Mouse (Mus musculus) lung, embryonic 14.5 days (tissue): ENCODE measurements around the gene Trim41. TPM values are rescaled to one million over a fixed set of nuclear protein-coding genes. Genes with fewer than 3 reads are reported as not detected.
A peak's percentile ranks its signal among the peaks of the same experiment; 100 is the strongest.
"Not testable (repeated sequence)": the region's sequence is repeated elsewhere in the genome, so short reads cannot be mapped to it uniquely, and the experiment has no call there.

Source experiments
- ATAC-seq: fragments of 200-750 bp; cut with Nextera tagmentation; 2 replicates; pipeline ENCODE4 v1.8.0; 2017; ENCODE audit warnings: mild to moderate bottlenecking, moderate TSS enrichment, moderate library complexity; ENCODE audit not compliant: insufficient read depth
- DNase-seq: peaks from one replicate; pipeline ENCODE4 v3.0.0-alpha.2; 2015
- H3K27ac ChIP-seq: fragments of 300-500 bp; sonication (generic); 2 replicates; pipeline ENCODE4 v1.5.1; 2014; ENCODE audit warnings: low read depth, mild to moderate bottlenecking, moderate library complexity
- H3K27me3 ChIP-seq: fragments of 300-500 bp; sonication (generic); 2 replicates; pipeline ENCODE4 v1.6.1; 2014; ENCODE audit warnings: low read length, control low read depth; ENCODE audit not compliant: insufficient read depth
- H3K36me3 ChIP-seq: fragments of 300-500 bp; sonication (generic); 2 replicates; pipeline ENCODE4 v1.6.1; 2014; ENCODE audit warnings: control low read depth; ENCODE audit not compliant: insufficient read depth
- H3K4me1 ChIP-seq: fragments of 300-500 bp; sonication (generic); 2 replicates; pipeline ENCODE4 v1.6.1; 2014; ENCODE audit warnings: antibody characterized with exemption, control low read depth; ENCODE audit not compliant: insufficient read depth
- H3K4me2 ChIP-seq: fragments of 300-500 bp; sonication (generic); 2 replicates; pipeline ENCODE4 v1.6.1; 2014; ENCODE audit warnings: mild to moderate bottlenecking
- H3K4me3 ChIP-seq: fragments of 300-500 bp; sonication (generic); 2 replicates; pipeline ENCODE4 v1.5.1; 2014; ENCODE audit warnings: low read depth, low read length
- H3K9ac ChIP-seq: fragments of 300-500 bp; sonication (generic); 2 replicates; pipeline ENCODE4 v1.6.1; 2014
- H3K9me3 ChIP-seq: fragments of 300-500 bp; sonication (generic); 2 replicates; pipeline ENCODE4 v1.6.1; 2016; ENCODE audit warnings: low read depth, low read length, control low read depth
- CTCF ChIP-seq: IDR thresholded peaks from 2 replicates; pipeline ENCODE4 v1.5.1; 2016; ENCODE audit warnings: antibody characterized with exemption, low read depth
- WGBS: fragments of 180-500 bp; shearing (Covaris S2); extraction: QIAGEN DNeasy Blood & Tissue Kit; methylation state at CpG from one replicate; pipeline ENCODE4 v1.1.7; 2014; 5-methylcytosine and 5-hydroxymethylcytosine counted together
- polyA plus RNA-seq: library from polyadenylated mRNA; unstranded; fragments of >200 nt; fragmentation: Nextera tagmentation; extraction: Ambion mirVana; gene quantifications from 2 replicates; pipeline ENCODE4 v1.2.1, GENCODE M21; 2014

Gene Trim41
- polyA plus RNA-seq, 1 experiment from 2014 or later: 4.6 TPM

DNA sequence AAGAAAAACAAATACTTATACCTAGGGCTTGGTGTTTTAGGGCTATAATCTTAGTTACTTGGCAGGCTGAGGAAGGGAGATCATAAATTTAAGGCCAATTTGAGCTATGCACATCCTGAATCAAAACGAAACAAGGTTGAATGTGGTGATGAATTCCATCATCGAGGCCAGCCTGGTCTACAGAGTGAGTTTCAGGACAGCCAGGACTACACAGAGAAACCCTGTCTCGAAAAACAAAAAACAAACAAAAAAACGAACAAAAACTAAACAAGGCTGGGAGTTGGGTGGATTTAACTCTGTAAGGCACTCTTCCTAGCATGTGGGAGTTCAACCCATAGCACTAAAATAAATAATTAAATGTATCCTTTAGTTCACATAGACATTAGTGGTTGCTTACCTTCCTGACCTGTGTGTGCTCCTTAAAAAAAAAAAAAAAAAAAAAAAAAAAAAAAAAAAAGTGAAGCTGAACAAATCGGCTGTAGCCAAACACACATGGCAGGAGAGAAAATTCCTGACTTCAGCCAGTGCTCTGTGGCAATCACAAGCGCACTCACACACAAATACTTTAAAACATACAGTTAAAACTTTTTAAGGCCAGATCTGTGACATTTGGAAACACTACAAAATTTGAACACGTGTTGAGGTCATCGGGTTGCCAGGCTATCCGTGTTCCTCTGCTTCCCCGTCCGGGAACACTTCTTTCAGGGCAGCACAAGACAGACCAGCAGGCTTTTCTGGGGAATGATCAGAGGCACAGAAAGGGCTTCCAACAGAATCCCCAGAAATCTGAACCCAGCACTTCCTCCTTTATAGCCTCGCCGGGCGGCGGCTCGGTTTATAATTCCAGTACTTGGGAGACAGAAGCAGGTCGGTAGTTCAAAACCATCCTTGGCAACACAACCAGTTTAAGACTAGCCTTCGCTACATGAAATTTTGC is 17.9 kb downstream of the Trim41 start:
- peak overlapping the region; percentile 98 for H3K27ac ChIP-seq
- peaks cover 32% of the 10 kb centered on the region for H3K36me3 ChIP-seq
- TF ChIP-seq CTCF: no peak
- DNase-seq (no peak), ATAC-seq (peak; percentile 38)
- 8% methylated on average over 18 of the region's 18 CpGs for WGBS
- H3K4me2 ChIP-seq: peak overlapping the region; percentile 89
- 0 out of 2 replicates have a peak, but pooled peaks cover 12% of the 10 kb centered on the region for H3K4me1 ChIP-seq
- no peaks in the 10 kb centered on the region for H3K27me3 ChIP-seq
- no peaks in the 10 kb centered on the region for H3K9me3 ChIP-seq
- H3K9ac ChIP-seq: peak overlapping the region; percentile 97
- H3K4me3 ChIP-seq: peak overlapping the region; percentile 91

DNA sequence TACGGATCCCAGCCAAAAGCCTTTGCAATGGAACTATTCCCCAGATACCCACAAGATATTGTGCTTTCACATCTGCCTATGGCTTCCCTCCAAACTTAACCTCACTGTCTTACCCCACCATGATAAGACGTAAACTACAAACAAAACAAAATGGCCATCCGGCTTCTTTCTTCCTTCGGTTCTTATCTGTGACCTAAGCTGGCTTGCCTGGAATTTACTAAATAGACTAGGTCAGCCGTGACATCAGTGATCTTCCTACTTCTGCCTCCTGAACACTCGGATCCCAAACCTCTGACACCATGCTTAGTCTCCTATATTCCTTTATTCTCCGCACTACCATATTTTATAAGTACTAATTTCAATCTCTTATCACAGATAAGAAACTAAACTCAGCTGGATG is 18.8 kb downstream of the Trim41 start:
- H3K4me1 ChIP-seq: 0 out of 2 replicates have a peak, but pooled peaks cover 12% of the 10 kb centered on the region
- ATAC-seq (no peak), DNase-seq (no peak)
- H3K9me3 ChIP-seq: no peaks in the 10 kb centered on the region
- peaks cover 23% of the 10 kb centered on the region for H3K36me3 ChIP-seq
- 0 out of 2 replicates have a peak overlapping the region, but pooled peaks have one; percentile 97 for H3K9ac ChIP-seq
- peak overlapping the region; percentile 89 for H3K4me2 ChIP-seq
- 65% methylated on average over 7 of the region's 7 CpGs for WGBS
- H3K27me3 ChIP-seq: no peaks in the 10 kb centered on the region
- H3K4me3 ChIP-seq: peak overlapping the region; percentile 91; the same call in 1 of the 2 replicates
- H3K27ac ChIP-seq: no peak overlapping the region
- TF ChIP-seq CTCF: no peak

DNA sequence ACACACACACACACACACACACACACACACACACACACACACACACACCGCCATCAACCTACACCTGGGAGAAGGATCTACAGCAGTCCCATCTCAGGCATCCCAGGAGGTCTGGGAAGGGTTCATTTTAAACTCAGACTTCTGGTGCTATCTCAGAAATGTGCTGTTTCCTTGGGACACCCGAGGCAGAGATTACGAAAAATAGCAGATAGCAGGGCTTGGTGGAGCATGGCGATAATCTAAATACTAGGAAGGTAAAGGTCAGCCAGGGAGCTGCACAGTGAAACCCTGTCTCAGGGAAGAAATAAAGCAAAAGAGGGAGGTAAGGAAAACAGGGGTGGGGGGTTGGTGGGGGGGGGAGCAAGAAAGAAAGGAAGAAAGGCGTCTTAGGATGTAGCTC is 19.9 kb downstream of the Trim41 start:
- no peaks in the 10 kb centered on the region for H3K27me3 ChIP-seq
- 0 out of 2 replicates have a peak, but pooled peaks cover 11% of the 10 kb centered on the region for H3K4me1 ChIP-seq
- WGBS: 69% methylated on average over 5 of the region's 5 CpGs
- no peak overlapping the region for H3K27ac ChIP-seq
- H3K4me2 ChIP-seq: no peak overlapping the region
- H3K9ac ChIP-seq: no peak overlapping the region
- ATAC-seq (no peak), DNase-seq (no peak)
- H3K36me3 ChIP-seq: peaks cover 13% of the 10 kb centered on the region
- H3K4me3 ChIP-seq: no peak overlapping the region
- H3K9me3 ChIP-seq: no peaks in the 10 kb centered on the region
- TF ChIP-seq CTCF: no peak

DNA sequence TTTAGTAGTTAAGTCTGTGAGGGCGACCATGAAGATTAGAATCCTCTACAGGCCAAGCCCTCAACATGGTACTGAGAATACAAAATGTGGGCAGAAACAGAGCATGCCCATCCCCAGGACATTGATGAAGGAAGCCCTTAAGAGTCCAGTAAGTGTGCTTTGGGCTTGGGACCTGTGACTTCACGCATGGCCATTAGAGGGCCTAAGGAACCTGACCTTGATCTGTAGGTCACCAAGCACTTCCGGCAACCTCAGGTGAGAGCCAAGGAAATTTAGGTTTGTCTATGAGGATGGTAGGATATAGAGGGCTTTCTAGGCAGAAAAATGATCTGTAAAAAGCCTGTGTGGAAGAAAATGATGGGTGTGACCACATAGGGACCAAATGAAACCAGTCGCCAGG is 20.9 kb downstream of the Trim41 start:
- Histone ChIP-seq H3K27me3 (no peaks in the 10 kb centered on the region), H3K4me1 (0 out of 2 replicates have a peak, but pooled peaks cover 7% of the 10 kb centered on the region), H3K9ac (no peak overlapping the region), H3K36me3 (peaks cover 3% of the 10 kb centered on the region), H3K4me3 (no peak overlapping the region), H3K27ac (no peak overlapping the region), H3K9me3 (no peaks in the 10 kb centered on the region), H3K4me2 (no peak overlapping the region)
- 0 out of 2 replicates have a peak, but pooled peaks have one; percentile 6 for TF ChIP-seq CTCF
- 70% methylated on average over 4 of the region's 4 CpGs for WGBS
- no peak for DNase-seq
- ATAC-seq: no peak

DNA sequence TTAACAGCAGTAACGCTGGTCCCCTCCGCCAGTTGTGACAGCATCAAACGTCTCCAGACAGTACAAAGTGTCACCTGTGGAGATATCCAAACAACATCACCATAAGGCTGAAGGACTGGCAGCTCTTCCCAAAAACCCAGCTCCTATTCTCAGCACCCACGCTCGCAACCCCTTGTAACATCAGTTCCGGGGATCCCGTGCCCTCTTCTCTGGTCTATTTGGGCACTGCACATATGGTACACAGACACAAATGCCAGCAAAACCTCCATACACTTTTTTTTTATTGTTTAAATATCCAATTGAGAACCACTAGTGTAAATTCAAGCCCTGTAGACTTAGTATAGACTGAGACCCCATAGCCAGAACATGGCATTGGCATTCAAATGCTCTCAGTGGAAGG is 21.9 kb downstream of the Trim41 start:
- Histone ChIP-seq H3K4me3 (no peak overlapping the region), H3K4me1 (0 out of 2 replicates have a peak, but pooled peaks cover 7% of the 10 kb centered on the region), H3K9ac (no peak overlapping the region), H3K4me2 (no peak overlapping the region), H3K36me3 (no peaks in the 10 kb centered on the region), H3K9me3 (no peaks in the 10 kb centered on the region), H3K27me3 (no peaks in the 10 kb centered on the region), H3K27ac (no peak overlapping the region)
- 81% methylated on average over 7 of the region's 7 CpGs for WGBS
- no peak for TF ChIP-seq CTCF
- DNase-seq (no peak), ATAC-seq (no peak)

DNA sequence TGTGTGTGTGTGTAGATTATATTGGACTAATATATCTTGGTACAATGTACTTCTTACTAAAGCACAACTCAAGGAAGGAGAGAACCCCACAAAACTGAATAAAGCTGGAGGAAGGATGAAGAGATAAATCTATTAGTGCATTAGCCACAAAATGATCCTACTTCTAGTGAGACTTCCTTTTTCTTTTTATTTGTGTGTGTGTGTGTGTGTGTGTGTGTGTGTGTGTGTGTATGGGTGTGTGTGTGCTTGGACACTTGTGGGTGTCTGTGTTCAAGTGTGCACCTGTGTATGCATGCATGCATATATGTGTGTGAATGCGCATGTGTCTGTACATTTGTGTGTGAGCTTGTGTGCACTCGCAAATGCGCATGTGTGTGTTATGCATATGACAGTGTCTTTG is 24.0 kb downstream of the Trim41 start:
- H3K36me3 ChIP-seq: no peaks in the 10 kb centered on the region
- no peak overlapping the region for H3K27ac ChIP-seq
- no peaks in the 10 kb centered on the region for H3K9me3 ChIP-seq
- H3K9ac ChIP-seq: no peak overlapping the region
- H3K4me2 ChIP-seq: no peak overlapping the region
- 96% methylated on average over 3 of the region's 3 CpGs for WGBS
- TF ChIP-seq CTCF: no peak
- ATAC-seq (no peak), DNase-seq (no peak)
- no peak overlapping the region for H3K4me3 ChIP-seq
- H3K4me1 ChIP-seq: no peaks in the 10 kb centered on the region
- H3K27me3 ChIP-seq: no peaks in the 10 kb centered on the region

DNA sequence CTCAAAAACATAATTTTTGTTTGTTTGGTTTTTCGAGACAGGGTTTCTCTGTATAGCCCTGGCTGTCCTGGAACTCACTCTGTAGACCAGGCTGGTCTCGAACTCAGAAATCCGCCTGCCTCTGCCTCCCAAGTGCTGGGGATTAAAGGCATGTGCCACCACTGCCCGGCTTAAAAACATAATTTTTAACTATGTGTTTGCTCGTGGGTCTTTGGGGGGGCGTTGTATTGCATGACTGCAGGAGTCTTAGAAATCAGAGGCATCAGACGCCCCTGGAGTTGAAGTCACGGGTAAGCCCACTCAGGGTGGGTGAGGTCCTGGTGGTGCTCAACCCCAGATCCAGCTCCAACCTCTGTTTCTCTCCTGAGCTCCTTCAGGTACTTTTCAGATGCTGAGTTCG is 25.3 kb downstream of the Trim41 start:
- H3K9me3 ChIP-seq, ATAC-seq, H3K4me3 ChIP-seq, DNase-seq, H3K9ac ChIP-seq, H3K27me3 ChIP-seq, H3K4me2 ChIP-seq, H3K4me1 ChIP-seq, H3K36me3 ChIP-seq, H3K27ac ChIP-seq: not testable (repeated sequence)
- WGBS: 83% methylated on average over 9 of the region's 9 CpGs
